Mouse (Mus musculus): ENCODE results near the gene Ulk3. TPM values are rescaled to one million over a fixed set of nuclear protein-coding genes. Genes with fewer than 3 reads are reported as not detected.
A peak's percentile ranks its signal among the peaks of the same experiment; 100 is the strongest.

Ulk3 gene
- polyA plus RNA-seq, 1 experiment = 34.2 TPM

DNA sequence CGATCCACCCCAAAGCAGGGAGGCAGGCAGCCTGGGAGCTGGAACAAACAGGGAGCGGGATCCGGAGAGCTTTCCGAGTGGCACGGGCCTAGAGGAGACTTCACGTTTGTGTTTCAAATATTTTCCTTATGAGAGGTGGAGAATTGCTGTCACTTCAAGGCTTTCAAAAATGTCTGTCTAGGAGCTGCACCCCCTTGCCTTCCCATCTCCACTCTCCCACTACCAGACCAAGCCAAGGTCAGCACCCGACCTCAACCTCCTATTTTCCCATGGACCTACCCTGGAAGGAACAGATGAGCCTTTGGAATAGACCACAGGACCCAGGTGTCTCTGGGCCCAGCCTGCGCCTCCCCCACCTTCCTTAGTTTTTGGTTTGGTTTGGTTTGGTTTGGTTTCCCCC, 8.0 kb downstream of the Ulk3 start:
- Histone ChIP-seq H3K4me1 (ENCODE audit: control insufficient read depth, insufficient read depth, low read length) (no peaks in the 10 kb centered on the region), H3K4me3 (replicated peaks; ENCODE audit: extremely low read depth, low read depth, low read length) (no peak overlapping the region)
- TF ChIP-seq POLR2A (IDR thresholded peaks at IDR 0.05; ENCODE audit: borderline replicate concordance, extremely low read depth, low read depth, low read length) (no peak), CTCF (IDR thresholded peaks at IDR 0.05; ENCODE audit: insufficient read depth, low read length) (no peak)
- WGBS = 78% methylated on average over 8 of the region's 8 CpGs
- DNase-seq = no peak

DNA sequence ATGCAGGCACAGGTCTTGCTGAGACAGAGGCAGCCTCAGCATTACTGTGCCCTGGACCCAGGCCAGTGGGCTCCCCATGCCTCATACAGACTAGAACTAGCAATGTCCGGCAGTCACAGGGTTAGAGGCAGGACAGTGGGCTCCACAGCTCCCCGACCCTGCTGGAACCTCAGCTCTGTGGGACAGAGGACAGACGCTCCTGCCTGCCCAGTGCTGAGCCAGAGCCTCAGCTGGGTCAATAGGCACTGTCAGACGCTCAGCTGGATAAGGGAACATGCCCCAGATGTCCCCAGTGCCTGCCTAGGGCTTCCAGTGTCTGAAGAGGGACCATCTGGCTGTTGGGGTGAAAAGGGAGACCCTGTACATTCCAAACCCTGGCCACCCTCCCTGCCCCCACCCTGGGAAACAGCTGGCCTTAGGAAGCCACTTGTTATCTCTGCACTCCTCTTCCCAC, 8.7 kb downstream of the Ulk3 start:
- 35% methylated on average over 4 of the region's 4 CpGs for WGBS
- no peak overlapping the region for H3K4me3 ChIP-seq (replicated peaks; ENCODE audit: extremely low read depth, low read depth, low read length)
- no peak for DNase-seq
- H3K4me1 ChIP-seq (ENCODE audit: control insufficient read depth, insufficient read depth, low read length) = no peaks in the 10 kb centered on the region
- no peak for TF ChIP-seq CTCF (IDR thresholded peaks at IDR 0.05; ENCODE audit: insufficient read depth, low read length)
- TF ChIP-seq POLR2A (IDR thresholded peaks at IDR 0.05; ENCODE audit: borderline replicate concordance, extremely low read depth, low read depth, low read length) = no peak

DNA sequence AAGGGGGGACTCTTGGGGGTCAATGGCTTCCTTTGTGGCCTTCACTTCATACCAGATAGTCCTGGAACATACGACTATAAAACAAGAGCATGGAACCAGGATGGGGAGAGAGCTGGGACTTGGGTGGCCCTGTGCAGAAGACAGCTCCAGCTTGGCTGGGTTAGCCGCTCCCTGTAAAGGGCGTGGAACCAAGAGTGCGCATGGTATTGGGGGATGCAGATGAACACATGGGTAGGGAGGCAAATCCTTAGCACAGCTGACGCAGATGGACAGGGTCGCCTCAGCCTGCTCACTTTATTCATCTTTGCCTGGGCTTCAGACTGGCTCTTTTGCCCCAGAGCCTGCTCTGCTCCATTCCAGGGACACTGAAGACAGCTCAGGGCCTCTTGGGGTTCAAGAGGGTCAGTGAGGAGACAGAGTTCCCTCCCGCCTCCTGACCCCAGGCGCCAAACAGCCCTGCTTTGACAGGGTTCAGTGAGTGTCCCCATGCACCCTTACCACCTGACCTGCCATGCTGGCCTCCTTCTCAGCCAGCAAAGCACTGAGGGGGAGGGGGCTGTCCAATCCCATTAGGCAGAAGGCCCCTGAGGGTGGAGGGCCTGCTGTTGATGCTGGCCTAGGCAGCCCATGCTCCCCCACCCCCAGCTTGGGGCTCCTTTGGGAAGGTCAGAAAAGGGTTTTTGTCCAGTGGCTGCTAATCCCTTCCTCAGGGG, 9.8 kb downstream of the Ulk3 start:
- no peaks in the 10 kb centered on the region for H3K4me1 ChIP-seq (ENCODE audit: control insufficient read depth, insufficient read depth, low read length)
- 65% methylated on average over 8 of the region's 8 CpGs for WGBS
- DNase-seq = no peak
- H3K4me3 ChIP-seq (replicated peaks; ENCODE audit: extremely low read depth, low read depth, low read length) = no peak overlapping the region
- TF ChIP-seq POLR2A (IDR thresholded peaks at IDR 0.05; ENCODE audit: borderline replicate concordance, extremely low read depth, low read depth, low read length) = no peak
- no peak for TF ChIP-seq CTCF (IDR thresholded peaks at IDR 0.05; ENCODE audit: insufficient read depth, low read length)

DNA sequence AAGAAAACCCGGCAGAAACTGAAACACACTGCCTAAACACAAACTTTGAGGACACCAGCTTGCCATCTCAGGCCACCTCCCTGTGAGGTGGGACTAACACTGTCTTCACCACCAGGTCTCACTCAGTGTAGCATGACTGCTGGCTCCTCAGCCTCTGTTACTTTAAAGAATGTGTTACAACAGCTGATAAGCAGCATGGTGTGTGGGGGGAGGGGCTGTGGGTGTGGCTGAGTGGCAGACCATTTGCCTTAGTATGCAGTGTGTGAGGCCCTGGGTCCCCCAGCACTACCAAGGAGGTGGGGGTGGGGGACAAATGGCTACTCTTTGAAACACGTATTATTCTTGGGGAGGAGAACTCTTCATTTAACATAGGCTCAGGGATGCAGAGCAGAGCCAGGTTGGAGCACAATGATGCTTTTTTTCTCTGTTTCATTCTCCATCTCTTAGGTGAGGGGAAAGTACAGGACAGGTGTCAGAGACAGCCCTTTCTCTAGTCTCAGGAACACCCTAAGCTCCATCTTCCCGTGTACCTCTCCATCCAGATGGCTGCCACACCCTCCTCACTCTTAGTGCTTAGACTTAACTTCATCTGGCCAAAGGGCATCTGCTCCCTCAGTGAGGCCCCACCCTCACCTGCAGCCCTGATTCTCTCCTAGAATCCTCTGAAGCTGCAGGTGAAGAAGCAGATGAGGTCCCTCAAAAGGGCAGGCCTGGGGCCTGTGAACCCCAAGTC, 11.5 kb downstream of the Ulk3 start:
- Histone ChIP-seq H3K4me1 (ENCODE audit: control insufficient read depth, insufficient read depth, low read length) (no peaks in the 10 kb centered on the region), H3K4me3 (replicated peaks; ENCODE audit: extremely low read depth, low read depth, low read length) (no peak overlapping the region)
- no peak for TF ChIP-seq CTCF (IDR thresholded peaks at IDR 0.05; ENCODE audit: insufficient read depth, low read length)
- no peak for TF ChIP-seq POLR2A (IDR thresholded peaks at IDR 0.05; ENCODE audit: borderline replicate concordance, extremely low read depth, low read depth, low read length)
- WGBS = 19% methylated on average over 3 of the region's 3 CpGs
- DNase-seq = no peak

DNA sequence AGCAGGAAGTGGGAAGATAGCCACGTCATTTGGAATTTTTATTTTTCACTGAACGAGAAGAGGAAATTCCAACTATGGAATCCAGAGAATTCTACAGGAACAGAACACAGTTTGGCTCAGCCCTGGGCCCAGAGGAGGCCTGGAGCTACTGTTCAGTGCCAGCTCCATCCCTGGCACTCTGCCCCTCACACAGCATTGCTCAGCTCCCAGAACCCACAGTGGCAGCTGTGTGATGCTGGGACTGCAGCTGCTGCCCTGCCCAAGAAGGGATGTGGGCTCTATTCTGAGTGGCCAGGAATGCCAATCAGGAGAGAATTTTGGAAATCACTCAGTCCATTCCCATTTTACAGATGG, 12.1 kb downstream of the Ulk3 start:
- no peak for TF ChIP-seq CTCF (IDR thresholded peaks at IDR 0.05; ENCODE audit: insufficient read depth, low read length)
- no peak for TF ChIP-seq POLR2A (IDR thresholded peaks at IDR 0.05; ENCODE audit: borderline replicate concordance, extremely low read depth, low read depth, low read length)
- H3K4me1 ChIP-seq (ENCODE audit: control insufficient read depth, insufficient read depth, low read length) = no peaks in the 10 kb centered on the region
- DNase-seq = no peak
- H3K4me3 ChIP-seq (replicated peaks; ENCODE audit: extremely low read depth, low read depth, low read length) = no peak overlapping the region
- 22% methylated on average over 2 of the region's 2 CpGs for WGBS

DNA sequence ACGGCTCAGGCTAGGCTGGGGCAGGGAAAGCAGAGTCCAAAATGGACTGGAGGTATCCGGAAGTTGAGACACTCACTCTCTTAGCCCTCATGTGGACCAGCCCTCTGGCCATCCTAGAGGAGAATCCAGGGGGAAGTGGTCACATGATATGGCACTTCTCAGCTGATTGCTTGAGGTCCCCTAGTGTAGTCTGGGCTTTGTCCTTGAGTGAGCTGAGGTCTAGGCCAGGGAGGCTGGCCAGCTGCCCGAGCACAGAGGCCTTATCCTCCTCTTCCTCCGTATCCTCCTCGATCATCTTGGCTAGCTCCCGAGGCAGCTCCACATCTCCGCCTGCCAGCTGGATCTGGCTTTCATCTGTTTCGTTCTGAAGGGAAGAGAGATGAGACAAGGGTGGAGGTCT, 12.8 kb downstream of the Ulk3 start:
- Histone ChIP-seq H3K4me1 (ENCODE audit: control insufficient read depth, insufficient read depth, low read length) (no peaks in the 10 kb centered on the region), H3K4me3 (replicated peaks; ENCODE audit: extremely low read depth, low read depth, low read length) (no peak overlapping the region)
- WGBS = 52% methylated on average over 8 of the region's 8 CpGs
- no peak for DNase-seq
- TF ChIP-seq CTCF (IDR thresholded peaks at IDR 0.05; ENCODE audit: insufficient read depth, low read length) (no peak), POLR2A (IDR thresholded peaks at IDR 0.05; ENCODE audit: borderline replicate concordance, extremely low read depth, low read depth, low read length) (no peak)

DNA sequence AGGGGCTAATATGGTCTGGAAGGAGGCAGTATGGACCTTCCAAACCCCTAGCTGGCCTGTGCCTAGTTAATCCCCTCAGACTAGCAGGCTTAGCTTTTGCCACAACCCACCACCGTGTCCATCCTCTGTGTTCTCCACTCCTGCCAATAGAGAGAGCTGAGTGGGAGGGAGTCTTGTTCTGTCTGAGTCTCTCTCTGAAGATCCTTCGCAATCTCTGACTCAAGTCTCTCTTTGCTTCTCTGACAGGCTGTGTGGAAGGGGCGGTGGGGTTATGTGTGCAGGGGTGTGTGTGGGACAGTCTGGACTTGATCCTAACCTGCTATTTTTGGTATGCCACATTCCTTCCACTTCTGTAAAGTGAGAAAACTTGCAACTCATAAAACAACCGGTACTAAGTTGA, 15.6 kb downstream of the Ulk3 start:
- DNase-seq = no peak
- WGBS = 78% methylated on average over 4 of the region's 4 CpGs
- no peaks in the 10 kb centered on the region for H3K4me1 ChIP-seq (ENCODE audit: control insufficient read depth, insufficient read depth, low read length)
- no peak overlapping the region for H3K4me3 ChIP-seq (replicated peaks; ENCODE audit: extremely low read depth, low read depth, low read length)
- no peak for TF ChIP-seq CTCF (IDR thresholded peaks at IDR 0.05; ENCODE audit: insufficient read depth, low read length)
- TF ChIP-seq POLR2A (IDR thresholded peaks at IDR 0.05; ENCODE audit: borderline replicate concordance, extremely low read depth, low read depth, low read length) = no peak

DNA sequence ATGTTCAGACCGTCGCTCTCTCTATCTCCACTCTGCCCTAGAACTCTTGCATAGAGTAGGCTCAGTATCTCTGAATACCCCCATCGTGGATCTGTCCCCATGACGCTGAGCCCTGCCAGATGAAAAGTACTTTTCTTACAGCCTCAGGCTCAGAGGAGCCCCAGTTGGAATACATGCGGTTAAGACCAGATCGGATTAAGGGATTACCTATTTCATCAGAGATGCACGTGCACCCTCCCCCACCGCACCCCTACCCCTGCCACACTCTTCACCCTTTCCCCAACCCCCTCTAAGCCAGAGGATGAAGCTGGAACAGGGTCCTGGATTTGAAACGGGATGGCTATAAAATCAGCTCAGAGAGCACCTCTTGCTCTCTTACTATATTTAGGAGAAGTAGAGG, 16.3 kb downstream of the Ulk3 start:
- 24% methylated on average over 9 of the region's 9 CpGs for WGBS
- Histone ChIP-seq H3K4me1 (ENCODE audit: control insufficient read depth, insufficient read depth, low read length) (no peaks in the 10 kb centered on the region), H3K4me3 (replicated peaks; ENCODE audit: extremely low read depth, low read depth, low read length) (no peak overlapping the region)
- no peak for TF ChIP-seq CTCF (IDR thresholded peaks at IDR 0.05; ENCODE audit: insufficient read depth, low read length)
- TF ChIP-seq POLR2A (IDR thresholded peaks at IDR 0.05; ENCODE audit: borderline replicate concordance, extremely low read depth, low read depth, low read length) = no peak
- DNase-seq = no peak

DNA sequence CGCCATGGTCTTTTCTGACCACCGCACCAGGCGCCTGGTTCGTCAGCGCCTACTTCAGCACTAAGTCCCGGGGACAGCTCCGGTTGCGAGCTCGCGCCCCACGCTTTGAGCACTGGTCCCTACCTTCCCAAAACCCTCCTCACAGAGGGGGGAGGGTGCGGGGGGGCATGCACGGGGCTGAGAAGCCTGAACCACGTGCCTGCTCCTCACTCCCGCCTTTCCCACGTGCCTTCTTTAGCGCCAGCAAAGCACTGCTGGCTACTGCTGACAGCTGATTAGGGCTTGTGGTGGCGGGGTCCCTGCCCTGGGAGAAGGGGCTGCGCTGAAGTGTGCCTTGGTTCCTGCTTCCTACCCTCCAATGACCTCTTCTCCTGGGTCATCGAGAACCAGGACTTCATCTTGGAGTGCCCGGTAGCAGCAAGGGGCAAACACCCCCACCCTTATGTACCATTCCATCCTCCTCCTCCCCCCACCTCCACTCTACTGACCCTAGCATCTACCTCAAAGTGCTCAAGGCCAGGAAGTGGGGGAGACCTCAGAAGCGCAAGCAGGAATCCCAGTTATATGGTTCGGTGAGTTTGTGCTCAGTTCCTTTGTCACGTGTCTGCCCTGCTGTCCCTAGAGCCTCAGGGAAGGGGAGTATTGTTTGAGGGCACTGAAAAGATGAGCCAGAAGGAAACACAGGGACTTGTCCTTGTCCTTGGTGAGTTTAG, 17.0 kb downstream of the Ulk3 start, which contains the start of gene Cplx3:
TSS of gene Cplx3 (minus strand) at position 143 of the 713 bp plus-strand sequence.
- peak; percentile 27 for DNase-seq
- 7% methylated on average over 24 of the region's 24 CpGs for WGBS
- TF ChIP-seq POLR2A (IDR thresholded peaks at IDR 0.05; ENCODE audit: borderline replicate concordance, extremely low read depth, low read depth, low read length) = no peak
- TF ChIP-seq CTCF (IDR thresholded peaks at IDR 0.05; ENCODE audit: insufficient read depth, low read length) = no peak
- Histone ChIP-seq H3K4me3 (replicated peaks; ENCODE audit: extremely low read depth, low read depth, low read length) (no peak within 1 kb of the TSS), H3K4me1 (ENCODE audit: control insufficient read depth, insufficient read depth, low read length) (no peaks in the 10 kb centered on the region)
